Mouse (Mus musculus): ENCODE results near the gene Ankrd9. TPM values are rescaled to one million over a fixed set of nuclear protein-coding genes. Genes with fewer than 3 reads are reported as not detected.

The Ankrd9 gene
- total and polyA plus RNA-seq, 3 experiments = 2.6 to 19.3 (median 7.5) TPM

GRCm38 (mm10) chr12:111004142-111004541 is 25.3 kb upstream of the Ankrd9 start:
- H3K9me3 ChIP-seq (replicated peaks) = no peaks in the 10 kb centered on the region
- H3K4me1 ChIP-seq (ENCODE audit: insufficient read depth, low read depth, low read length) = peaks cover 75% of the 10 kb centered on the region
- no peak for ATAC-seq (ENCODE audit: extremely low read depth, insufficient number of reproducible peaks, low FRiP score, poor library complexity, severe bottlenecking)
- H3K36me3 ChIP-seq (replicated peaks) = no peaks in the 10 kb centered on the region
- DNase-seq (ENCODE audit: low spot score) = no peak
- peaks cover 5% of the 10 kb centered on the region; the same call in 1 of the 2 replicates for H3K27me3 ChIP-seq (ENCODE audit: insufficient read depth, low read length)
- TF ChIP-seq POLR2AphosphoS5 (IDR thresholded peaks at IDR 0.05; ENCODE audit: insufficient replicate concordance, low read depth, low read length) (no peak), GATA2 (IDR thresholded peaks at IDR 0.05; ENCODE audit: borderline replicate concordance, low read depth, low read length) (no peak)
- H3K4me3 ChIP-seq (ENCODE audit: low read depth, low read length) = no peak overlapping the region

DNA sequence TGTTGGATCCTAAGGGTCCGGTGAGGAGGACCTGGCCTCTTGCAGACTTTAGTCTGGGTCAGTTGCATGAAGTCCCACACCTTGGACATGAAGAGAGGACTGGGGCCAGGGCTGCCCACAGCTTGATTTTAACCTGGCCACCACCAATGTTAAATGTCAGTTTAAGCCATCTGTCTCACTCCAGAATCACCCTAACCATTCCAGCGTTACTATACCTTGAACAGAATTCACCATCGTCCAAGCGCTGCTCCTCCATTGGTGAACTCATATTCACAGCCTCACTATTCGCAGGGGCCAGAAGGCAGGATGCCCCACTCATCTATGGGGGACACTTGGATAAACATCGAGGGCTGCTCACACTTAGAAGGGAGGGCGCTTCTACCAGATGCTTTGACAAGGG is 22.1 kb upstream of the Ankrd9 start:
- TF ChIP-seq TAL1 (conservative IDR thresholded peaks at IDR 0.05; ENCODE audit: low read depth, low read length) (no peak), CTCF (IDR thresholded peaks at IDR 0.05; ENCODE audit: low read depth, low read length) (no peak), GATA1 (IDR thresholded peaks at IDR 0.05; ENCODE audit: borderline replicate concordance, low read length) (no peak), POLR2AphosphoS5 (IDR thresholded peaks at IDR 0.05; ENCODE audit: insufficient replicate concordance, low read depth, low read length) (no peak), GATA2 (IDR thresholded peaks at IDR 0.05; ENCODE audit: borderline replicate concordance, low read depth, low read length) (no peak)
- peaks cover 14% of the 10 kb centered on the region for H3K9me3 ChIP-seq (replicated peaks)
- H3K4me3 ChIP-seq (ENCODE audit: low read depth, low read length) = no peak overlapping the region
- H3K4me1 ChIP-seq (ENCODE audit: insufficient read depth, low read depth, low read length) = peaks cover 43% of the 10 kb centered on the region
- DNase-seq (ENCODE audit: low spot score) (no peak), ATAC-seq (ENCODE audit: extremely low read depth, insufficient number of reproducible peaks, low FRiP score, poor library complexity, severe bottlenecking) (no peak)
- H3K36me3 ChIP-seq (replicated peaks) = no peaks in the 10 kb centered on the region
- peaks cover 5% of the 10 kb centered on the region; the same call in 1 of the 2 replicates for H3K27me3 ChIP-seq (ENCODE audit: insufficient read depth, low read length)

- H3K9me3 ChIP-seq (replicated peaks) = peaks cover 14% of the 10 kb centered on the region
- TF ChIP-seq GATA2 (IDR thresholded peaks at IDR 0.05; ENCODE audit: borderline replicate concordance, low read depth, low read length) = no peak
- no peak for TF ChIP-seq POLR2AphosphoS5 (IDR thresholded peaks at IDR 0.05; ENCODE audit: insufficient replicate concordance, low read depth, low read length)
- TF ChIP-seq TAL1 (conservative IDR thresholded peaks at IDR 0.05; ENCODE audit: low read depth, low read length) = no peak
- no peak overlapping the region for H3K4me3 ChIP-seq (ENCODE audit: low read depth, low read length)
- H3K27me3 ChIP-seq (ENCODE audit: insufficient read depth, low read length) = peaks cover 5% of the 10 kb centered on the region; the same call in 1 of the 2 replicates
- no peak for ATAC-seq (ENCODE audit: extremely low read depth, insufficient number of reproducible peaks, low FRiP score, poor library complexity, severe bottlenecking)
- H3K36me3 ChIP-seq (replicated peaks) = no peaks in the 10 kb centered on the region
- peaks cover 34% of the 10 kb centered on the region for H3K4me1 ChIP-seq (ENCODE audit: insufficient read depth, low read depth, low read length)
- no peak for DNase-seq (ENCODE audit: low spot score)
These were observed 21.0 kb upstream of the Ankrd9 start for GRCm38 (mm10) chr12:110999820-111000219.

- H3K36me3 ChIP-seq (replicated peaks) = no peaks in the 10 kb centered on the region
- no peak for DNase-seq (ENCODE audit: low spot score)
- no peak for ATAC-seq (ENCODE audit: extremely low read depth, insufficient number of reproducible peaks, low FRiP score, poor library complexity, severe bottlenecking)
- no peak overlapping the region for H3K4me3 ChIP-seq (ENCODE audit: low read depth, low read length)
- H3K9me3 ChIP-seq (replicated peaks) = peaks cover 14% of the 10 kb centered on the region
- no peak for TF ChIP-seq CTCF (IDR thresholded peaks at IDR 0.05; ENCODE audit: low read depth, low read length)
- no peak for TF ChIP-seq TAL1 (conservative IDR thresholded peaks at IDR 0.05; ENCODE audit: low read depth, low read length)
- no peak for TF ChIP-seq GATA2 (IDR thresholded peaks at IDR 0.05; ENCODE audit: borderline replicate concordance, low read depth, low read length)
- TF ChIP-seq POLR2AphosphoS5 (IDR thresholded peaks at IDR 0.05; ENCODE audit: insufficient replicate concordance, low read depth, low read length) = no peak
- TF ChIP-seq GATA1 (IDR thresholded peaks at IDR 0.05; ENCODE audit: borderline replicate concordance, low read length) = no peak
- peaks cover 5% of the 10 kb centered on the region; the same call in 1 of the 2 replicates for H3K27me3 ChIP-seq (ENCODE audit: insufficient read depth, low read length)
- H3K4me1 ChIP-seq (ENCODE audit: insufficient read depth, low read depth, low read length) = peaks cover 29% of the 10 kb centered on the region
These were observed 19.3 kb upstream of the Ankrd9 start for GRCm38 (mm10) chr12:110998092-110998491.

DNA sequence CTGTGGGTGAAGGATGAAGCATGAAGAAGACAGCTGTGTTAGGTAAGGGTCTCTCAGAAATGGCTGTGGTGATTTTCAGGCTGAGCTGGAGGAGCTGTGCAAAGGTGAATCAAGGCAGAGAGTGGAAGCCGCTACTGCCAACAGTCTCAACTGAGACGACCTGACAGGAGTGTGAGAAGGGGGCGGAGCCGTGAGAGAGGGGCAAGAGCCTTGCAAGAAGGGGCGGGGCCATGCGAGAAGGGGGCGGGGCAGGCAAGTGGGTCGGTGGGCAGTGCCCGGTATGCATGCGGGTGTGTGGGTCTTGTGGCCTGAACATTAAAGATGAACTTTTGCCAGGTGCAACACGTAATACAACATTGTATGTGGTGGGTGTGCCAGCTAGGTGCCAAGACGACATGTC is 15.8 kb upstream of the Ankrd9 start:
- no peaks in the 10 kb centered on the region for H3K36me3 ChIP-seq (replicated peaks)
- H3K4me1 ChIP-seq (ENCODE audit: insufficient read depth, low read depth, low read length) = peaks cover 47% of the 10 kb centered on the region
- H3K9me3 ChIP-seq (replicated peaks) = peaks cover 14% of the 10 kb centered on the region
- H3K4me3 ChIP-seq (ENCODE audit: low read depth, low read length) = no peak overlapping the region
- DNase-seq (ENCODE audit: low spot score) (no peak), ATAC-seq (ENCODE audit: extremely low read depth, insufficient number of reproducible peaks, low FRiP score, poor library complexity, severe bottlenecking) (no peak)
- H3K27me3 ChIP-seq (ENCODE audit: insufficient read depth, low read length) = no peaks in the 10 kb centered on the region
- TF ChIP-seq CTCF (IDR thresholded peaks at IDR 0.05; ENCODE audit: low read depth, low read length) (no peak), POLR2AphosphoS5 (IDR thresholded peaks at IDR 0.05; ENCODE audit: insufficient replicate concordance, low read depth, low read length) (no peak), GATA2 (IDR thresholded peaks at IDR 0.05; ENCODE audit: borderline replicate concordance, low read depth, low read length) (no peak), GATA1 (IDR thresholded peaks at IDR 0.05; ENCODE audit: borderline replicate concordance, low read length) (no peak), TAL1 (conservative IDR thresholded peaks at IDR 0.05; ENCODE audit: low read depth, low read length) (no peak)

DNA sequence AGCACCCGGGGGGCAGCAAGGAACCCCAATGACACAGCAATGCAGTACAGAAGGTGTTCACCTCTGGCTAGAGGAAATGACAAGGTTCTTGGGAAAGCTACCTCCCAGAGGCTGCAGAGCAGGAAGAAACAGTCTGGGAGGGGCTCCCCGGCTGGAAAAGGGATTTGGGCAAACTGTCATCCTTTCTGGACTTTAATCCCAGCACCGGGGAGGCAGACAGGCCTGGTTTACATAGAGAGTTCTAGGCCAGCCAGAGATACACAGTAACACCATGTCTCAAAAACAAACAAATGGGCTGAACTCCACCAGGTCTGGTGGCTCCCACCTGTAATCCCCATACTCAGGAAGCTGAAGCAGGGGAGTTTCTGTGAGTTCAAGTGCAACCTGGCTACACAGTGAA is 14.4 kb upstream of the Ankrd9 start:
- H3K36me3 ChIP-seq (replicated peaks) = no peaks in the 10 kb centered on the region
- H3K4me1 ChIP-seq (ENCODE audit: insufficient read depth, low read depth, low read length) = peaks cover 54% of the 10 kb centered on the region
- H3K9me3 ChIP-seq (replicated peaks) = peaks cover 7% of the 10 kb centered on the region
- no peak for TF ChIP-seq CTCF (IDR thresholded peaks at IDR 0.05; ENCODE audit: low read depth, low read length)
- TF ChIP-seq POLR2AphosphoS5 (IDR thresholded peaks at IDR 0.05; ENCODE audit: insufficient replicate concordance, low read depth, low read length) = no peak
- TF ChIP-seq GATA1 (IDR thresholded peaks at IDR 0.05; ENCODE audit: borderline replicate concordance, low read length) = no peak
- no peak for TF ChIP-seq TAL1 (conservative IDR thresholded peaks at IDR 0.05; ENCODE audit: low read depth, low read length)
- TF ChIP-seq GATA2 (IDR thresholded peaks at IDR 0.05; ENCODE audit: borderline replicate concordance, low read depth, low read length) = no peak
- H3K4me3 ChIP-seq (ENCODE audit: low read depth, low read length) = no peak overlapping the region; the same call in 1 of the 2 replicates
- no peaks in the 10 kb centered on the region for H3K27me3 ChIP-seq (ENCODE audit: insufficient read depth, low read length)
- ATAC-seq (ENCODE audit: extremely low read depth, insufficient number of reproducible peaks, low FRiP score, poor library complexity, severe bottlenecking) = no peak
- no peak for DNase-seq (ENCODE audit: low spot score)
